Mouse (Mus musculus) left cerebral cortex, postnatal 10 days (tissue): ENCODE results near the gene Ptpn9. TPM values are rescaled to one million over a fixed set of nuclear protein-coding genes. Genes with fewer than 3 reads are reported as not detected.

Experiments
- DNase-seq, 2 experiments: peaks; one replicate each; pipeline ENCODE4 v3.0.0; 2021 to 2022; ENCODE audit warnings: low spot score in 2 of 2, mixed read lengths in 1 of 2; ENCODE audit errors: extremely low spot score in 1 of 2
- intact Hi-C: fragments of 180-260 bp; cut with DNase I; formaldehyde crosslinking; loops from one replicate; pipeline ENCODE4 v1.15.1; 2025
- total RNA-seq, 2 experiments: library from RNA; stranded (reverse); gene quantifications; 2 replicates each; pipeline ENCODE4 v1.2.3; 2021

Gene Ptpn9
- total RNA-seq, 2 experiments from 2014 or later = 27.1 to 28.5 TPM

GRCm38 (mm10) chr9:57003011-57003410, 8.3 kb downstream of the Ptpn9 start:
- DNase-seq = no peak
- intact Hi-C loops = no loop called here

GRCm38 (mm10) chr9:57012393-57012792, 17.7 kb downstream of the Ptpn9 start:
- intact Hi-C loops = no loop called here
- DNase-seq = no peak

GRCm38 (mm10) chr9:57012895-57013294, 18.2 kb downstream of the Ptpn9 start:
- intact Hi-C loops = no loop called here
- DNase-seq = no peak

- intact Hi-C loops = no loop called here
- DNase-seq = no peak
Measured at GRCm38 (mm10) chr9:57013756-57014155, 19.0 kb downstream of the Ptpn9 start.

GRCm38 (mm10) chr9:57014766-57015165, 20.0 kb downstream of the Ptpn9 start:
- peak in 1 of 2 experiments; percentile 59 for DNase-seq
- intact Hi-C loops = no loop called here

GRCm38 (mm10) chr9:57017631-57018030, 22.9 kb downstream of the Ptpn9 start:
- no peak for DNase-seq
- intact Hi-C loops = no loop called here

GRCm38 (mm10) chr9:57031756-57032155, 37.0 kb downstream of the Ptpn9 start:
- intact Hi-C loops = no loop called here
- no peak for DNase-seq

- DNase-seq = peak; percentile 40 to 41
- intact Hi-C loops = no loop called here
Measured at GRCm38 (mm10) chr9:57056237-57056636, 61.5 kb downstream of the Ptpn9 start.

- intact Hi-C loops = no loop called here
- DNase-seq = no peak
Measured at GRCm38 (mm10) chr9:57064164-57064563, 69.4 kb downstream of the Ptpn9 start.

GRCm38 (mm10) chr9:57068266-57068665, 73.5 kb downstream of the Ptpn9 start:
- no peak for DNase-seq
- intact Hi-C loops = no loop called here

- DNase-seq = no peak
- intact Hi-C loops = no loop called here
Measured at GRCm38 (mm10) chr9:57070262-57070661, 75.5 kb downstream of the Ptpn9 start.

GRCm38 (mm10) chr9:57070800-57071545, 76.2 kb downstream of the Ptpn9 start:
- intact Hi-C loops = no loop called here
- no peak for DNase-seq

- DNase-seq = peak; percentile 67 to 79
- intact Hi-C loops = no loop called here
Measured at GRCm38 (mm10) chr9:57071801-57072351, 77.2 kb downstream of the Ptpn9 start, which contains the start of gene Sin3a. Sin3a (plus strand) TSS chr9:57072040.

- DNase-seq = no peak
- intact Hi-C loops = no loop called here
Measured at GRCm38 (mm10) chr9:57072526-57072988, 77.8 kb downstream of the Ptpn9 start.

GRCm38 (mm10) chr9:57072989-57073789, 78.5 kb downstream of the Ptpn9 start:
- peak; percentile 97 to 99 for DNase-seq
- intact Hi-C loops = no loop called here

- no peak for DNase-seq
- intact Hi-C loops = no loop called here
Measured at GRCm38 (mm10) chr9:57073790-57074094, 79.0 kb downstream of the Ptpn9 start.

GRCm38 (mm10) chr9:57074171-57074821, 79.6 kb downstream of the Ptpn9 start:
- intact Hi-C loops = no loop called here
- DNase-seq = peak; percentile 22 to 52

GRCm38 (mm10) chr9:57074822-57075603, 80.3 kb downstream of the Ptpn9 start:
- peak; percentile 52 to 87 for DNase-seq
- intact Hi-C loops = loop anchor here (5.0 kb wide), 1 partner anchor 57 kb away; the partner anchor contains the start of gene Man2c1
